Mouse (Mus musculus): ENCODE results near the gene Cyp2d12. TPM values are rescaled to one million over a fixed set of nuclear protein-coding genes. Genes with fewer than 3 reads are reported as not detected.

The Cyp2d12 gene
- polyA plus RNA-seq, 1 experiment from 2014 or later, result not detected

- Histone ChIP-seq H3K4me1 (no peaks in the 10 kb centered on the region), H3K4me3 (no peak overlapping the region), H3K36me3 (no peaks in the 10 kb centered on the region), H3K27ac (replicated peaks) (no peak overlapping the region), H3K27me3 (ENCODE audit: low read depth, poor library complexity, severe bottlenecking) (no peaks in the 10 kb centered on the region), H3K9me3 (replicated peaks) (no peaks in the 10 kb centered on the region)
- no peak for DNase-seq (ENCODE audit: low spot score)
- 83% methylated on average over 2 of the region's 2 CpGs for WGBS
Observed at GRCm38 (mm10) chr15:82579071-82579470, 24.2 kb downstream of the Cyp2d12 start.

- 91% methylated on average over 9 of the region's 9 CpGs for whole genome bisulfite sequencing
- DNase-seq (ENCODE audit: low spot score), result no peak
- H3K4me3 ChIP-seq, result no peak overlapping the region
- H3K27ac ChIP-seq (replicated peaks), result no peak overlapping the region
- no peaks in the 10 kb centered on the region for H3K4me1 ChIP-seq
- 0 out of 2 replicates have a peak, but pooled peaks cover 6% of the 10 kb centered on the region for H3K9me3 ChIP-seq (replicated peaks)
- H3K27me3 ChIP-seq (ENCODE audit: low read depth, poor library complexity, severe bottlenecking), result no peaks in the 10 kb centered on the region
- no peaks in the 10 kb centered on the region for H3K36me3 ChIP-seq
Observed at GRCm38 (mm10) chr15:82582621-82583020, 27.7 kb downstream of the Cyp2d12 start.

Small RNA genes lying within 50 kb of the gene (microRNA-seq; reads per million reads assigned to microRNA genes)
- gene Gm27924, result not detected
- gene Gm28023, result not detected

Other genes starting within 250 kb of the Cyp2d12 start
- gene Naga, start 216.1 kb upstream of the Cyp2d12 start, polyA plus RNA-seq (2016; fragmentation: Nextera tagmentation; extraction: Ambion mirVana), result 22.4 and 27.2 TPM in 2 replicates
- gene Pheta2, start 216.1 kb upstream of the Cyp2d12 start, polyA plus RNA-seq (2016; fragmentation: Nextera tagmentation; extraction: Ambion mirVana), result 4.2 and 5.4 TPM in 2 replicates
- gene Smdt1, start 216.1 kb upstream of the Cyp2d12 start, polyA plus RNA-seq (2016; fragmentation: Nextera tagmentation; extraction: Ambion mirVana), result 253 and 265 TPM in 2 replicates
- gene Ndufa6, start 200.8 kb upstream of the Cyp2d12 start, polyA plus RNA-seq (2016; fragmentation: Nextera tagmentation; extraction: Ambion mirVana), result 258 and 270 TPM in 2 replicates
- gene Cyp2d22, start 174.8 kb upstream of the Cyp2d12 start, polyA plus RNA-seq (2016; fragmentation: Nextera tagmentation; extraction: Ambion mirVana), result 2.8 and 4.5 TPM in 2 replicates
- gene Cyp2d11, start 161.1 kb upstream of the Cyp2d12 start, polyA plus RNA-seq (2016; fragmentation: Nextera tagmentation; extraction: Ambion mirVana), result not detected in 2 replicates
- not detected in 2 replicates for gene Cyp2d10, start 147.9 kb upstream of the Cyp2d12 start, polyA plus RNA-seq (2016; fragmentation: Nextera tagmentation; extraction: Ambion mirVana)
- gene Cyp2d9, start 121.6 kb upstream of the Cyp2d12 start, polyA plus RNA-seq (2016; fragmentation: Nextera tagmentation; extraction: Ambion mirVana), result not detected in 2 replicates
- not detected in 2 replicates for gene Cyp2d34, start 65.9 kb downstream of the Cyp2d12 start, polyA plus RNA-seq (2016; fragmentation: Nextera tagmentation; extraction: Ambion mirVana)
- not detected in 2 replicates for gene Cyp2d40, start 209.1 kb downstream of the Cyp2d12 start, polyA plus RNA-seq (2016; fragmentation: Nextera tagmentation; extraction: Ambion mirVana)
- not detected in 2 replicates for gene Cyp2d26, start 239.2 kb downstream of the Cyp2d12 start, polyA plus RNA-seq (2016; fragmentation: Nextera tagmentation; extraction: Ambion mirVana)

Data from midbrain, embryonic 10.5 days (tissue).